Mouse (Mus musculus) stomach, embryonic 14.5 days (tissue): Measurements from ENCODE around the gene Yju2. TPM values are rescaled to one million over a fixed set of nuclear protein-coding genes. Genes with fewer than 3 reads are reported as not detected.

Experiments used
- ATAC-seq: fragments of 200-750 bp; cut with Nextera tagmentation; 2 replicates; pipeline ENCODE4 v1.8.0; 2017; ENCODE audit warnings: low read depth, moderate TSS enrichment; ENCODE audit not compliant: insufficient number of reproducible peaks, insufficient read depth, low FRiP score
- H3K27ac ChIP-seq: fragments of 300-500 bp; sonication (generic); 2 replicates; pipeline ENCODE4 v1.5.1; 2014; ENCODE audit warnings: mild to moderate bottlenecking, low read length, moderate library complexity, mixed read lengths
- H3K27me3 ChIP-seq: fragments of 300-500 bp; sonication (generic); 2 replicates; pipeline ENCODE4 v1.6.1; 2014; ENCODE audit warnings: low read length, control low read depth, mixed read lengths; ENCODE audit not compliant: control insufficient read depth, insufficient read depth
- H3K36me3 ChIP-seq: fragments of 300-500 bp; sonication (generic); 2 replicates; pipeline ENCODE4 v1.6.1; 2014; ENCODE audit warnings: mild to moderate bottlenecking, control low read depth, low read length, moderate library complexity, mixed read lengths; ENCODE audit not compliant: control insufficient read depth, insufficient read depth
- H3K4me1 ChIP-seq: fragments of 300-500 bp; sonication (generic); 2 replicates; pipeline ENCODE4 v1.6.1; 2014; ENCODE audit warnings: low read length, control low read depth, mixed read lengths; ENCODE audit not compliant: control insufficient read depth, insufficient read depth
- H3K4me2 ChIP-seq: fragments of 300-500 bp; sonication (generic); replicated peaks from 2 replicates; pipeline ENCODE4 v1.6.1; 2014; ENCODE audit warnings: low read depth, low read length, control low read depth
- H3K4me3 ChIP-seq: fragments of 300-500 bp; sonication (generic); 2 replicates; pipeline ENCODE4 v1.5.1; 2014; ENCODE audit warnings: low read depth, low read length, control low read depth
- H3K9ac ChIP-seq: fragments of 300-500 bp; sonication (generic); replicated peaks from 2 replicates; pipeline ENCODE4 v1.6.1; 2014; ENCODE audit warnings: low read depth, mild to moderate bottlenecking, control low read depth, low read length, moderate library complexity, mixed read lengths
- H3K9me3 ChIP-seq: fragments of 300-500 bp; sonication (generic); 2 replicates; pipeline ENCODE4 v1.6.1; 2016; ENCODE audit warnings: low read depth, low read length, control low read depth; ENCODE audit not compliant: control insufficient read depth
- WGBS: fragments of 180-500 bp; shearing (Covaris S2); extraction: QIAGEN DNeasy Blood & Tissue Kit; methylation state at CpG from one replicate; pipeline ENCODE4 v1.1.7; 2014; 5-methylcytosine and 5-hydroxymethylcytosine counted together
- polyA plus RNA-seq: library from polyadenylated mRNA; unstranded; fragments of >200 nt; fragmentation: Nextera tagmentation; extraction: Ambion mirVana; gene quantifications from 2 replicates; pipeline ENCODE4 v1.2.1, GENCODE M21; 2014

Yju2 gene
- polyA plus RNA-seq, 1 experiment from 2014 or later = 20.8 TPM

DNA sequence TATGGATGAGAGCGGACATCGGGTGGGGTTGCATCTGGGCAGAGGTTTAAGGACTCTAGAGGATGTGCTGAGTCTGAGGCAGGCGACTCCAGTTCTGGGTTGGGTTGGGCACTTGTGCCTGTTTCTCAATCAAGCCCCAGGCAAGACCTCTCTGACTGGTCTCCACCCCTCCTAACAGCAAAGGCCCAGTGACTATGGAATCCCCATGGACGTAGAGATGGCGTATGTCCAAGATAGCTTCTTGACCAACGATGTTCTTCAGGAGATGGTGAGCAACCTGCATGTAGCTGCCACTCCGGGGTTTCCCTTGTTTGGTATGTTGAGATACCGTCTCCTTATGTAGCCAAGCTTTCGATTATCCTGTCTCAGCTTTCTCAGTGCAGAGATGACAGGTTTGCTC lies 56.4 kb downstream of the Yju2 start:
- H3K4me2 ChIP-seq = no peak overlapping the region
- H3K4me3 ChIP-seq = no peak overlapping the region
- H3K27me3 ChIP-seq = no peaks in the 10 kb centered on the region
- WGBS = 90% methylated on average over 9 of the region's 9 CpGs
- no peak overlapping the region for H3K9ac ChIP-seq
- peaks cover 5% of the 10 kb centered on the region for H3K4me1 ChIP-seq
- ATAC-seq = no peak
- peaks cover 67% of the 10 kb centered on the region for H3K36me3 ChIP-seq
- no peaks in the 10 kb centered on the region for H3K9me3 ChIP-seq
- no peak overlapping the region for H3K27ac ChIP-seq

- 88% methylated on average over 8 of the region's 8 CpGs for WGBS
- Histone ChIP-seq H3K4me3 (no peak overlapping the region), H3K27me3 (no peaks in the 10 kb centered on the region), H3K4me2 (no peak overlapping the region), H3K36me3 (peaks cover 65% of the 10 kb centered on the region), H3K27ac (no peak overlapping the region), H3K9me3 (no peaks in the 10 kb centered on the region), H3K4me1 (no peaks in the 10 kb centered on the region), H3K9ac (no peak overlapping the region)
- no peak for ATAC-seq
Observed at GRCm38 (mm10) chr17:56016382-56016781, 57.5 kb downstream of the Yju2 start.

GRCm38 (mm10) chr17:56016793-56017785 lies 58.2 kb downstream of the Yju2 start:
- ATAC-seq = no peak
- no peak overlapping the region for H3K27ac ChIP-seq
- H3K9me3 ChIP-seq = no peaks in the 10 kb centered on the region
- H3K4me2 ChIP-seq = no peak overlapping the region
- H3K36me3 ChIP-seq = peaks cover 58% of the 10 kb centered on the region
- H3K9ac ChIP-seq = no peak overlapping the region
- WGBS = 82% methylated on average over 15 of the region's 15 CpGs
- no peaks in the 10 kb centered on the region for H3K27me3 ChIP-seq
- no peak overlapping the region for H3K4me3 ChIP-seq
- H3K4me1 ChIP-seq = no peaks in the 10 kb centered on the region

DNA sequence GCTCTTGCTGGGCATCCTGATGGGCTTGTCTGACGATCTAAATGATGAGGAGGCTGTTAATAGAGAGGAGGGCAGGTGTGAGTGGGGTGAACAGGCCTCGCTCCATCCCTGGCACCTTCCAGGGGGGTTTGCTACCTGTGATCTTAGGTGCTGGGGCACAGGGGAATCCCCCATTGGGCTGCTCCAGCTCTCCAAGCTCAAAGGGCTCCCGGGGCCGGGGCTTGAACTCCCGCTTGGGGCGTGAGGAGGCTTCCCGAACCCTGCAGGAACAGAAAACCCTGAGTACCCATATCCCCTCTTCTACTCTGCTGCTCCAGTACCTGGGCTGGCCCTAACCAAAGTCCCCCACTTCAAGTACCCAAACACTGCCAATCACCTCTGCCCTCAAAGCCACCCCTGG lies 58.9 kb downstream of the Yju2 start:
- no peaks in the 10 kb centered on the region for H3K27me3 ChIP-seq
- H3K9ac ChIP-seq = no peak overlapping the region
- H3K36me3 ChIP-seq = peaks cover 52% of the 10 kb centered on the region
- no peak for ATAC-seq
- no peak overlapping the region for H3K4me2 ChIP-seq
- WGBS = 90% methylated on average over 7 of the region's 7 CpGs
- H3K9me3 ChIP-seq = no peaks in the 10 kb centered on the region
- H3K27ac ChIP-seq = no peak overlapping the region
- H3K4me3 ChIP-seq = no peak overlapping the region
- no peaks in the 10 kb centered on the region for H3K4me1 ChIP-seq

Other genes with a start within 250 kb of the Yju2 start
- 9.9 and 11.2 TPM in 2 replicates for gene Pot1b, start 246.5 kb upstream of the Yju2 start, polyA plus RNA-seq
- 0.35 and 0.56 TPM in 2 replicates for gene Adgre4, start 209.1 kb upstream of the Yju2 start, polyA plus RNA-seq
- 12.3 and 12.5 TPM in 2 replicates for gene Zfp119a, start 80.2 kb upstream of the Yju2 start, polyA plus RNA-seq
- 15.3 and 17.2 TPM in 2 replicates for gene Zfp959, start 67.0 kb upstream of the Yju2 start, polyA plus RNA-seq
- 4.6 and 7.7 TPM in 2 replicates for gene Zfp119b, start 9.6 kb upstream of the Yju2 start, polyA plus RNA-seq
- 2.7 and 3.1 TPM in 2 replicates for gene Ebi3, start 6.5 kb upstream of the Yju2 start, polyA plus RNA-seq
- gene Shd, start 11.4 kb downstream of the Yju2 start, polyA plus RNA-seq = 12.1 and 16.6 TPM in 2 replicates
- gene Fsd1, start 27.4 kb downstream of the Yju2 start, polyA plus RNA-seq = 13.7 and 17.6 TPM in 2 replicates
- gene Stap2, start 46.5 kb downstream of the Yju2 start, polyA plus RNA-seq = 19.7 and 23.8 TPM in 2 replicates
- gene Mpnd, start 46.6 kb downstream of the Yju2 start, polyA plus RNA-seq = 97.9 and 102 TPM in 2 replicates
- gene Sh3gl1, start 77.5 kb downstream of the Yju2 start, polyA plus RNA-seq = 127 and 136 TPM in 2 replicates
- gene Chaf1a, start 81.3 kb downstream of the Yju2 start, polyA plus RNA-seq = 19.2 and 19.6 TPM in 2 replicates
- gene Ubxn6, start 115.9 kb downstream of the Yju2 start, polyA plus RNA-seq = 41.5 and 41.9 TPM in 2 replicates
- 94.8 and 96.5 TPM in 2 replicates for gene Hdgfl2, start 120.5 kb downstream of the Yju2 start, polyA plus RNA-seq
- 0.15 and 0.27 TPM in 2 replicates for gene Plin4, start 150.7 kb downstream of the Yju2 start, polyA plus RNA-seq
- 0.53 and 0.64 TPM in 2 replicates for gene Plin5, start 158.5 kb downstream of the Yju2 start, polyA plus RNA-seq
- 0.18 TPM in 1 of 2 replicates, not detected in the other for gene Lrg1, start 162.9 kb downstream of the Yju2 start, polyA plus RNA-seq
- gene Sema6b, start 181.2 kb downstream of the Yju2 start, polyA plus RNA-seq = 1.1 and 1.3 TPM in 2 replicates
- gene Tnfaip8l1, start 203.4 kb downstream of the Yju2 start, polyA plus RNA-seq = 13.3 and 13.7 TPM in 2 replicates
- 94.7 and 96.3 TPM in 2 replicates for gene Mydgf, start 224.8 kb downstream of the Yju2 start, polyA plus RNA-seq